Mouse (Mus musculus) layer of hippocampus, postnatal 36 days (tissue): ENCODE data around the gene Desi2. TPM values are rescaled to one million over a fixed set of nuclear protein-coding genes. Genes with fewer than 3 reads are reported as not detected.
"Not testable (repeated sequence)": the region's sequence is repeated elsewhere in the genome, so short reads cannot be mapped to it uniquely, and the experiment has no call there.

Experiments used
- DNase-seq, 2 experiments: peaks; one replicate each; pipeline ENCODE4 v3.0.0; 2022
- total RNA-seq, 2 experiments: library from RNA; stranded (reverse); gene quantifications; 2 replicates each; pipeline ENCODE4 v1.2.3; 2021

Gene Desi2
- total RNA-seq, result 10 to 100 TPM; 20.1 to 20.5 TPM

DNA sequence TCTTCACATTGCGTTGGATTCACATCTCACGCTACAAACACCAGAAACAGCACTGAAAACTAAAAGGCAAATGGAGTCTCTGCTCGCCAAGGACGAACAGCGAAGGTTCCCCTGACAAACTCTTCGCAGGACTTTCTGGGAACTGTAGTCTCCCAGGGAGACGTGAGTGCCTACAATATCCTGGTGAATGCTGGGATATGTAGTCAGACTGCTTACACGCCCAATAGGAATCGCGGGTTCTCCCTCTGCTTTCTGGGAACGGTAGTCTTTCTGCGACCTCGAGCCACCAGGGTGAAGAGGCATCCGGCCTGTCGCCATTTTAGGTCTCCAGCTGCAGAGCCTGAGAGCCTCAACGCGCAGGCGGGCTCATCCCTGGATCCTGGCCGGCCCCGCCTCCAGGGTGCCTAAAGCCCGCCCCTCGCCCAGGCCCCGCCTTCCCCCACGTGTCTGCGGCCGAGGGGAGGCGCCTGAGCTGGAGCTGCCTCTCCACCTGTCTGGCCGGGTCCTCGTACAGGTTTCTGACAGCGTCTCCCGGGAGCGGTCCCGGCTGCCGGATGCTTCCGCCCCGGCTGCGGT, at the start of gene Desi2:
Gene Desi2, plus strand, starts transcription at position 202 of the 576 bp plus-strand sequence.
- DNase-seq, result peak; percentile 94 to 98

DNA sequence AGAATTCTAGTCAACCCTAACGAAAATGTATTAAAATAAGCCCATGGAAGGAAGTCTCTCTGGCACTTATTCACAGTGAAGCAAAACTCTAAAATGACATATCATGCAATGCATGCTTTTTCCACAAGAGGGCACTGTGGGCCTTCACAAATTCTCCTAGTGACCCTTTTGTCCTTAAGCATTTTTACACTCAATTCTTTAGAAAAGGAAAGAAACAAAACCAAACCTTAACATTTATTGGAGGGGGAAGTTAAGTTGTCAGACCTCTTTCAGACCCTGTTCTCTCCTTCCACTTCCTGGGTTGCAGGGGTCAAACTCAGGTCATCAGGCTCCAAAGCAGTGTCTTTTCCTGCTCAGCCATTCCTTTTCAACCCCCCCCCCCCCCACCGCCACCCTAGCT, 40.7 kb upstream of the Desi2 start:
- not testable (repeated sequence) for DNase-seq

DNA sequence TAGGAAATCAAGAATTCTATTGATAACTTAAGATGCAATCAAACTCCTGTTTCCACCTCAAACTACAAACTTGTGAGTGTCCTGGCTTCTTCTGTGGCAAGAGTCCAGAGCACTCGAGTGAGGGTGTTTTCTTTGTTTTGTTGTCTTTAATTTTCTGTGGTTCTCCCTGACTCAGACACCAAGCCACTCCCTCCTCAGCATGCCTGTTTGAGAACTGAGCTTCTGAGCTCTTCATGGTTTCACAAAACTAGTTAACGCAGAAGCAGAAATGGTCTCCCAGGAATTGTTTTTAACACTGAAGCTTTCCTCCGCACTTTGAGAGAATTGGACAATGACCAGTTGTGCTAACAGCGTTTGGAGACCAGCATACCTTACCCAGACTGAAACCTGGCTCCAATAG, 40.3 kb upstream of the Desi2 start:
- not testable (repeated sequence) for DNase-seq

GRCm38 (mm10) chr1:178182251-178182650, 5.0 kb upstream of the Desi2 start:
- DNase-seq, result no peak

GRCm38 (mm10) chr1:178185591-178185990, 1.6 kb upstream of the Desi2 start:
- DNase-seq, result no peak

- not testable (repeated sequence) for DNase-seq
Measured at GRCm38 (mm10) chr1:178187810-178188209, 593 bp downstream of the Desi2 start.

GRCm38 (mm10) chr1:178188386-178188785, 1.2 kb downstream of the Desi2 start:
- no peak for DNase-seq

GRCm38 (mm10) chr1:178205701-178206325, 18.6 kb downstream of the Desi2 start:
- DNase-seq, result no peak

DNA sequence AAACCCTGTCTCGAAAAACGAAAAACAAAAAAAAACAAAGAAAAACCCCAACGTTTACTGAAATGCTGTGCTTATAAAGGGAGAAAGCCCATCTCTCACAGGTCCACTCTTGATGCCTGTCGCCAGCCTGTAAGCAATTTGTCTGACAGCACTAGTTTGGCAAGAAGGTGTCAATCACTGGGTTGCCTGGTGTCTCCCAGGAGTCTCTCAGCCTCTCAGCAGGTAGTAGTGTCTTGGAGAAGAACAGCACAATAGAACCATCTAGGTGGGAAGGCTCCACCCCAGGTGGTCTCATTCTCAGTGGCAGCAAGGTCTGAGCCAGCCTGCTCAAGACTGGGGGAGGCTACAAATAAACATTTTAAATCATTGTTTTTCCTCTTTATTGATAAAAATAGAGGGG, 20.6 kb downstream of the Desi2 start:
- DNase-seq, result not testable (repeated sequence)

DNA sequence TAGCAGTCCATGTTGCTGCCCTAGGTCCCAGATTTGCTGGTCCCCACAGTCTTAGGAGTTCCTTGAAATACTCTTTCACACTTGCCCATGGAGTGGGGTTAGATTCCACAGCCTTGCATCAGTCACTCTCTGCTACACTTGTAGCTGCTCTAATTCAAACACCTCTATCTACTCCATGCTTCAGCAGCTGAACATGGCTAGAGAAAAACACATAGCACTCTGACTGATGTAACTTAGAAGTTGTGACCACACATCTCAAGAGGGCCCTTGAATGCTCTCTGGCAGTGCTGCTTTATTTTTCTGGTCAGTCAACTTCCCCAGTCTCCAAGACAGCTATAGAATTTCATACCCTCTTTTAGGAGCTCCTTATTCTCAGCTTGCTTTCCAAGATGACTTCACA, 22.7 kb downstream of the Desi2 start:
- no peak for DNase-seq

GRCm38 (mm10) chr1:178217157-178217556, 29.9 kb downstream of the Desi2 start:
- DNase-seq, result no peak

DNA sequence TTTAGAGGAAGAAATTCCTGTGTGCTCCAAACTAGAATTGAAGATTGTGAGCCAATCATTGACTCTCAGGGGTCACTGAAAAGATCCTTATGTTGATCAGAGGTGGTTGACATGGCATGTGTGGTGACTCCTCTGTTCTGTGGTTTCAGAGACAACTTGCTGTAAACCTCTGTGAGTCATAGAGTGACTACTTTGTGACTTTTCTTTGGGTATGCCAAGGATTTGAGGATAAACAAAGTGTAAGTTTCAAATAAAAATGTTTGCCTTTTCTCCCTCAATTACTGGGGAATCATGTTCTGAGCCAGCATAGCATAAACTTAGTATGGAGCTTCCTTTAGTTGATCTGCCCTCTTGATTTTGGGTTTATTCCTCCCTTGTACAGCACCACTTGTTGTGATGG, 31.1 kb downstream of the Desi2 start:
- no peak for DNase-seq

DNA sequence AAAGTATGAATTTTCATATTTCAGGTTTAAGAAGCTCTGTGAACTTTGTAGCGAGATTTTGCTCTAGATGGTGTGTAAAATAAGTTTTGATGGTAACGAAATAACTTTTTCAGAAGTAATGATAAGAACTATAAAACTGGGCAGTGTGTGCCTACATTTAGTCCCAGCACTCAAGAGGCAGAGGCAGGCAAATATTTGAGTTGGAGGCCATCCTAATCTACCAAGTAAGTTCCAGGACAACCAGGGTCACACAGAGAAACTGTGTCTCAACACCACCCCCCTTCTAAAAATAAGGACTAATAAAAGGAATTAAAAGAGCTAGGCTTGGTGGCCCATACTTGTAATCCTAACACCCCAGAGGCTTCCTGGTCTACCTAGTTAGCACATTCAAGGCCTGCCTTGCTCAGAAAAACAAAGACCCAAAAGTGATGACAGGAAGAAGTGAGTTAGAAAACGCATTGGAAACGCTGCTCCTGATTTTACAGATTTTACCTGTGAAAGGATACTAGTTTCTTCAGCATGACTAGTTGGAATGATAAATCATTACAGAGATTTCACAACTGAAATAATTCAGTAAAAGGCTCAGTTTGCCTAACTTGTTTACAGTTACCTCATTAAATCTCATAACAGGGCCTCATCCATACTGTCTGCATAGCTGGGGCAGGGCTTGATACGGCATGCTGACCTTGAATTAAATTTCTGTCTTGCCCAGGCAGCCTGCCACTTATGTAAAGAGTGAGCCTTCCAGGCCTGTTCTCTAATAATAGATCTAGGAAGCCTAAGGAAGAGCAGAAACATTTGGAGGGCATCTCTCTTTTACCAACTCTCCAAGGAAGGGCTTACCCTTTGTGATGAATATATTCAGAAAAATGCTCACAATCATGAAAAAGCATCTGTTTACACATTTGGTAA, 32.2 kb downstream of the Desi2 start:
- no peak for DNase-seq

DNA sequence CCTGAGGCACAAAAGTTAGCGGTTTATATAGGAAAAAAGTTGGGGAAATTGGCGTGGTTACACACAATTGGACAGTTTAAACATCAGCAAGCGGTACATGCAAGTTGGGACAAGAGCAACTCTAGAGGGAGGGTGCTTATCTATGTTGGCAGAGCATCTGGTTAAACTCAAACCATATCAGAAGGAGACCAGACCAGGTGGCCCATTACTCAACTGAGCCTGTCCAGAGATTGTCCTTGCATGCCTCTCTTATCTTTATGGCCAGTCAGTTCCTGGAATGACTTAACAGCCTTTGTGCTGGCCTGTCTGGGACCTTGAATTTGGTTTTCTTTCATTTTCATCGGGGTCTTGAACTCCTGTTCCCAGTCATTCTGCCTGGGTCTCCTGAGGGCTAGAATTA, 41.7 kb downstream of the Desi2 start:
- DNase-seq, result not testable (repeated sequence)

DNA sequence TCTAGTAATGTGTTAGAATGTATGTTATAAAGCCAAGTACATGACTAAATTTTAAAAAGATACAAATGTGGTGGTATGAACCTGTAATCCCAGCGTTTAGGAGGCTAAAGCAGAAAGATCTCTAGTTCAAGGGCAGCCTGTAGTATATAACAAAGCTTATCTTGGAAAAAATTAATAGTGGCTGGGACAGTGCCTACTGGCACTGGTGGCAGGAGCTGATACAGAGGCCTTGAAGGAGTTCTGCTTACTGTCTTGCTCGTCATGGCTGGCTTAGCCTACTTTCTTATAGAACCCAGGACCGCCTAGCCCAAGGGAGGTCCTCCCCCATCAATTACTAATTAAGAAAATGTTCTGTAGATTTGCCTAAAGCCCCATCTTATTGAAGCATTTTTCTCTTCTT, 46.9 kb downstream of the Desi2 start:
- no peak for DNase-seq

GRCm38 (mm10) chr1:178235919-178236466, 48.8 kb downstream of the Desi2 start:
- no peak for DNase-seq

GRCm38 (mm10) chr1:178238676-178239075, 51.5 kb downstream of the Desi2 start:
- no peak for DNase-seq

DNA sequence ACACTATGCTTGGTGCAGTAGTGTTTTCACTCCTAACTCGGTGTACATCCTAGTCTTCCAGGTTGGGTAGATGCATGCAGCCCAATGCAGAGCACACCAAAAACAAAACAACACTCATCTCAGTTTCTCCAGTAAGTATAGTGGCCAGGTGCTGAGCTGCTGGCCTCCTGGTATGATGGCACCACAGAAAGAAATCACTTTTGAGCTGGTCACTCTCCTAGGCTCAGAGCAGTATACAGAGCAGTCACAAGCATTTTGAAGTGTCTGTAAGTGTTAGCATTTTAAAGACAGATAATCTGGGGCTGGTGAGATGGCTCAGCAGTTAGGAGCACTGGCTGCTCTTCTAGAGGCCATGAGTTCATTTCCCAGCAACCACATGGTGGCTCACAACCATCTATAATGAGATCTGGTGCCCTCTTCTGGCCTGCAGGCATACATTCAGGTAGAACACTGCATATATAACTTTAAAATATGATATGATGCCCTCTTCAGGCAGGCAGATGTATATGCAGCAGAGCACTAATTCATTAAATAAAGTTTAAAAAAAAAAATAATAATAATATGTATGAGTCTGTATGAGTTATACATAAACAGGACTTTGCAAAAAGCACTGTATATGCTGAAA, 54.8 kb downstream of the Desi2 start:
- no peak for DNase-seq

GRCm38 (mm10) chr1:178248107-178248820, 61.0 kb downstream of the Desi2 start:
- DNase-seq, result no peak

DNA sequence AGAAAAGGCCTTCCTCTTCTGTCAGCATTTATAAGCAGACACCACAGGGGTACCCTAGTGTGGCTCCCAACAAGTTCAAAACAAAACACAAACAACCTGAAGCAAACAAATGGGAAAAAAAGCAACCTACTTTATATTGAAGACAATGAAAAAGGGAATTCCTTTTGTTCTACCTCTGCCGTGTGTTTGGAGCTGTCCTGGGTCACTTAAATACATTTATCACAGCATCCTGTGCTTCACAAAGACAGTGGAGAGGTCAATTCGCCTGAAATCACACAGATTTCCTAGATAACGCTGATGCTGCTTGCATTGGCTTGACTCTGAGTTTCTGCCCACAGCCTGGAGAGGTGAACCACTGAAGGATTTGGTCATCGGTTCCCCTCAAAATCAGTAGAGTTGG, 67.4 kb downstream of the Desi2 start:
- DNase-seq, result no peak

DNA sequence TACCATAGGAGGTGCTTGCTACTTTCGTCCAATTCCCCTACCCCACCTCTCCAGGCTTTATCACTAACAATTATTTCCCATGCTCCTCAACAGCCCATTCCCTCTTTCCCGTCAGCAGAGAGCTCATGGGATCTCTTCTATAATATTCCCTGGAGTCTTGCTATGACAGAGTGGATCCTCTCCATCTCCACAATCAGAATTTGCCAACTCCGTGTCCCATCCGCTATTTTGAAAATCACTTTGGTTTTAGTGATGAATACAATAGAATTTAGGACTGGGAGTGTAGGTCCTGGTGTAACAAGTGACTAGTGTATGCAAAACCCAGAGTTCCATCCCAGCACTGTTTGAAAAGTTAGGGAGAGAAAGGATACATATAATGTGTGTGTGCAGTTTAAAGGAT, 69.1 kb downstream of the Desi2 start:
- no peak for DNase-seq

- DNase-seq, result no peak
Measured at GRCm38 (mm10) chr1:178258821-178259220, 71.6 kb downstream of the Desi2 start.
